Mouse (Mus musculus) ES-Bruce4 (cell line): Measurements from ENCODE around the gene Mesp2.

Experiments
- CTCF ChIP-seq: IDR thresholded peaks from one replicate; pipeline ENCODE4 v1.8.1; 2011; ENCODE audit warnings: low read depth, low read length
- POLR2A ChIP-seq: IDR thresholded peaks from one replicate; pipeline ENCODE4 v1.8.1; 2011; ENCODE audit warnings: low read length; ENCODE audit not compliant: insufficient read depth

DNA sequence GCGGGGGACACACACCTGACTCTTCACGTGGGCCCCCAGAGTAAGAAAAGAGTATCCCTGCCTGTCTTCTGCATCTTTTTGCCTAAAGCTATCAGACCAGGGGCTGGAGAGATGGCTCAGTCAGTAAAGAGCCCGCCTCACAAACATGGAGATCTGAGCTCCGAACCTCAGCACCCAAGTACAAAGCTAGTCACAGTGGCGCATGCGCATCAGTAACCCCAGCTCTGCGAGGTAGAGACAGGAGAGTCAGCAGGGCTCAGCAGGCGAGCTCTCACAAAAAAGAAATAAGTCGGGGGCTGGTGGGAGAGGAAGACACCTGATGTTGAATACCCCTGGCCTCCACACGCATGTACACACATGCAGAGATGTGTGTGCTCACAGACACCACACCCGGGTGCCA lies 9.5 kb downstream of the Mesp2 start:
- TF ChIP-seq POLR2A (no peak), CTCF (no peak)
